Mouse (Mus musculus) CH12.LX (cell line): ENCODE results near the gene St6gal1.

ENCODE experiments used
- CHD1 ChIP-seq: IDR thresholded peaks from 2 replicates; pipeline ENCODE4 v1.6.1; 2012; ENCODE audit warnings: low read depth, low read length, improper control_type of control experiment, inconsistent platforms
- CTCF ChIP-seq, 2 experiments: IDR thresholded peaks in 1 of 2; conservative IDR thresholded peaks in 1 of 2; 2 replicates each; pipeline ENCODE4 v1.5.1; 2011 to 2012; ENCODE audit warnings: low read depth in 2 of 2, low read length in 2 of 2, improper control_type of control experiment in 1 of 2, inconsistent platforms in 1 of 2, mild to moderate bottlenecking in 1 of 2, moderate library complexity in 1 of 2
- EP300 ChIP-seq: IDR thresholded peaks from 2 replicates; pipeline ENCODE4 v1.6.1; 2011; ENCODE audit warnings: low read length, improper control_type of control experiment
- MAFK ChIP-seq: IDR thresholded peaks from 2 replicates; pipeline ENCODE4 v1.6.1; 2011; ENCODE audit warnings: low read length, improper control_type of control experiment; ENCODE audit not compliant: insufficient replicate concordance
- MEF2A ChIP-seq: IDR thresholded peaks from 2 replicates; pipeline ENCODE4 v1.6.1; 2014; ENCODE audit warnings: low read depth, mild to moderate bottlenecking, inconsistent platforms, low read length, improper control_type of control experiment, borderline replicate concordance
- POLR2A ChIP-seq: IDR thresholded peaks from 2 replicates; pipeline ENCODE4 v1.6.1; 2011; ENCODE audit warnings: low read depth, mild to moderate bottlenecking, improper control_type of control experiment, low read length
- POLR2AphosphoS2 ChIP-seq: IDR thresholded peaks from 2 replicates; pipeline ENCODE4 v1.6.1; 2011; ENCODE audit warnings: low read depth, low read length, improper control_type of control experiment
- RCOR1 ChIP-seq: conservative IDR thresholded peaks from 2 replicates; pipeline ENCODE4 v1.6.1; 2012; ENCODE audit warnings: low read depth, mild to moderate bottlenecking, inconsistent platforms, low read length, improper control_type of control experiment
- SIN3A ChIP-seq: IDR thresholded peaks from 2 replicates; pipeline ENCODE4 v1.6.1; 2012; ENCODE audit warnings: low read length, improper control_type of control experiment, inconsistent platforms
- USF2 ChIP-seq: conservative IDR thresholded peaks from 2 replicates; pipeline ENCODE4 v1.6.1; 2011; ENCODE audit warnings: low read depth, low read length, improper control_type of control experiment
- ZNF384 ChIP-seq: IDR thresholded peaks from 2 replicates; pipeline ENCODE4 v1.6.1; 2012; ENCODE audit warnings: low read depth, low read length, improper control_type of control experiment, inconsistent platforms

GRCm38 (mm10) chr16:23323915-23324314 lies 99.4 kb downstream of the St6gal1 start:
- no peak for TF ChIP-seq MEF2A
- no peak; the same call in 1 of the 2 replicates for TF ChIP-seq ZNF384
- no peak for TF ChIP-seq MAFK
- no peak for TF ChIP-seq EP300
- TF ChIP-seq CHD1 = no peak
- no peak for TF ChIP-seq CTCF (conservative IDR thresholded peaks at IDR 0.05 in 1 of 2, IDR thresholded peaks at IDR 0.05 in 1 of 2; ENCODE audit: low read depth in 2 of 2, low read length in 2 of 2)
- TF ChIP-seq SIN3A = no peak
- TF ChIP-seq USF2 = no peak
- TF ChIP-seq POLR2AphosphoS2 = no peak
- TF ChIP-seq RCOR1 = no peak
- TF ChIP-seq POLR2A = 0 out of 2 replicates have a peak, but pooled peaks have one; percentile 19
